Mouse (Mus musculus): ENCODE results near the gene Cd68. TPM values are rescaled to one million over a fixed set of nuclear protein-coding genes. Genes with fewer than 3 reads are reported as not detected.

The Cd68 gene
- total RNA-seq, 1 experiment from 2014 or later = 203 TPM

- no peak for ATAC-seq (replicated peaks; ENCODE audit: insufficient number of reproducible peaks, low FRiP score, low TSS enrichment, poor library complexity, severe bottlenecking)
These were observed 31.4 kb upstream of the Cd68 start for GRCm38 (mm10) chr11:69697396-69697795.

- ATAC-seq (replicated peaks; ENCODE audit: insufficient number of reproducible peaks, low FRiP score, low TSS enrichment, poor library complexity, severe bottlenecking) = peak; percentile 78
These were observed 29.6 kb upstream of the Cd68 start, which contains the start of the genes Tnfsf12 and Tnfsfm13 for GRCm38 (mm10) chr11:69695361-69696181. Gene Tnfsf12, minus strand, starts transcription at chr11:69695849. Gene Tnfsfm13, minus strand, starts transcription at chr11:69696098.

GRCm38 (mm10) chr11:69695046-69695360 lies 29.1 kb upstream of the Cd68 start:
- ATAC-seq (replicated peaks; ENCODE audit: insufficient number of reproducible peaks, low FRiP score, low TSS enrichment, poor library complexity, severe bottlenecking) = no peak

- ATAC-seq (replicated peaks; ENCODE audit: insufficient number of reproducible peaks, low FRiP score, low TSS enrichment, poor library complexity, severe bottlenecking) = no peak
These were observed 27.5 kb upstream of the Cd68 start for GRCm38 (mm10) chr11:69693421-69693965.

GRCm38 (mm10) chr11:69692863-69693262 lies 26.9 kb upstream of the Cd68 start:
- no peak for ATAC-seq (replicated peaks; ENCODE audit: insufficient number of reproducible peaks, low FRiP score, low TSS enrichment, poor library complexity, severe bottlenecking)

GRCm38 (mm10) chr11:69692196-69692811 lies 26.4 kb upstream of the Cd68 start:
- ATAC-seq (replicated peaks; ENCODE audit: insufficient number of reproducible peaks, low FRiP score, low TSS enrichment, poor library complexity, severe bottlenecking) = peak; percentile 92

GRCm38 (mm10) chr11:69689891-69690290 lies 23.9 kb upstream of the Cd68 start:
- no peak for ATAC-seq (replicated peaks; ENCODE audit: insufficient number of reproducible peaks, low FRiP score, low TSS enrichment, poor library complexity, severe bottlenecking)

GRCm38 (mm10) chr11:69687061-69687460 lies 21.1 kb upstream of the Cd68 start:
- no peak for ATAC-seq (replicated peaks; ENCODE audit: insufficient number of reproducible peaks, low FRiP score, low TSS enrichment, poor library complexity, severe bottlenecking)

GRCm38 (mm10) chr11:69686377-69686776 lies 20.4 kb upstream of the Cd68 start:
- no peak for ATAC-seq (replicated peaks; ENCODE audit: insufficient number of reproducible peaks, low FRiP score, low TSS enrichment, poor library complexity, severe bottlenecking)

- ATAC-seq (replicated peaks; ENCODE audit: insufficient number of reproducible peaks, low FRiP score, low TSS enrichment, poor library complexity, severe bottlenecking) = no peak
These were observed 19.7 kb upstream of the Cd68 start, which contains the start of gene Tnfsf13 for GRCm38 (mm10) chr11:69685526-69686148. Gene Tnfsf13, minus strand, starts transcription at chr11:69685784.

- no peak for ATAC-seq (replicated peaks; ENCODE audit: insufficient number of reproducible peaks, low FRiP score, low TSS enrichment, poor library complexity, severe bottlenecking)
These were observed 19.0 kb upstream of the Cd68 start for GRCm38 (mm10) chr11:69684936-69685335.

GRCm38 (mm10) chr11:69684128-69684745 lies 18.3 kb upstream of the Cd68 start:
- no peak for ATAC-seq (replicated peaks; ENCODE audit: insufficient number of reproducible peaks, low FRiP score, low TSS enrichment, poor library complexity, severe bottlenecking)

GRCm38 (mm10) chr11:69683576-69683975 lies 17.6 kb upstream of the Cd68 start:
- no peak for ATAC-seq (replicated peaks; ENCODE audit: insufficient number of reproducible peaks, low FRiP score, low TSS enrichment, poor library complexity, severe bottlenecking)

GRCm38 (mm10) chr11:69682840-69683533 lies 17.0 kb upstream of the Cd68 start:
- peak; percentile 50 for ATAC-seq (replicated peaks; ENCODE audit: insufficient number of reproducible peaks, low FRiP score, low TSS enrichment, poor library complexity, severe bottlenecking)

- ATAC-seq (replicated peaks; ENCODE audit: insufficient number of reproducible peaks, low FRiP score, low TSS enrichment, poor library complexity, severe bottlenecking) = no peak
These were observed 16.4 kb upstream of the Cd68 start for GRCm38 (mm10) chr11:69682209-69682839.

- peak; percentile 84 for ATAC-seq (replicated peaks; ENCODE audit: insufficient number of reproducible peaks, low FRiP score, low TSS enrichment, poor library complexity, severe bottlenecking)
These were observed 15.6 kb upstream of the Cd68 start, which contains the start of gene Senp3 for GRCm38 (mm10) chr11:69681314-69682208. Gene Senp3, minus strand, starts transcription at chr11:69682084.

Data from monocyte, adult 5-6 weeks (primary cell).